Mouse (Mus musculus): Measurements from ENCODE around the gene Zfand3. TPM values are rescaled to one million over a fixed set of nuclear protein-coding genes. Genes with fewer than 3 reads are reported as not detected.

Zfand3 gene
- polyA plus RNA-seq, 1 experiment from 2014 or later: 62.8 TPM

Other genes starting within 250 kb of the Zfand3 start
- 1.2 and 4.0 TPM in 2 replicates for gene Mdga1, start 34.6 kb upstream of the Zfand3 start, polyA plus RNA-seq (2016; fragmentation: Nextera tagmentation; extraction: Ambion mirVana)

Data from limb, embryonic 10.5 days (tissue).